Mouse (Mus musculus) liver, embryonic 14.5 days (tissue): ENCODE results near the gene Morf4l2.

Experiments used
- CTCF ChIP-seq: IDR thresholded peaks from 2 replicates; pipeline ENCODE4 v1.5.1; 2016; ENCODE audit warnings: antibody characterized with exemption, low read depth, control low read depth
- EP300 ChIP-seq: IDR thresholded peaks from 2 replicates; pipeline ENCODE4 v1.6.1; 2016; ENCODE audit warnings: antibody characterized with exemption, low read depth

- TF ChIP-seq CTCF, result no peak
- TF ChIP-seq EP300, result no peak
Measured at GRCm38 (mm10) chrX:136780041-136780440, 36.6 kb upstream of the Morf4l2 start, which contains the start of gene Glra4.
